Mouse (Mus musculus): ENCODE data around the gene Nyx. TPM values are rescaled to one million over a fixed set of nuclear protein-coding genes. Genes with fewer than 3 reads are reported as not detected.

The Nyx gene
- total and polyA plus RNA-seq, 2 experiments from 2014 or later = 0.21 to 0.62 TPM

DNA sequence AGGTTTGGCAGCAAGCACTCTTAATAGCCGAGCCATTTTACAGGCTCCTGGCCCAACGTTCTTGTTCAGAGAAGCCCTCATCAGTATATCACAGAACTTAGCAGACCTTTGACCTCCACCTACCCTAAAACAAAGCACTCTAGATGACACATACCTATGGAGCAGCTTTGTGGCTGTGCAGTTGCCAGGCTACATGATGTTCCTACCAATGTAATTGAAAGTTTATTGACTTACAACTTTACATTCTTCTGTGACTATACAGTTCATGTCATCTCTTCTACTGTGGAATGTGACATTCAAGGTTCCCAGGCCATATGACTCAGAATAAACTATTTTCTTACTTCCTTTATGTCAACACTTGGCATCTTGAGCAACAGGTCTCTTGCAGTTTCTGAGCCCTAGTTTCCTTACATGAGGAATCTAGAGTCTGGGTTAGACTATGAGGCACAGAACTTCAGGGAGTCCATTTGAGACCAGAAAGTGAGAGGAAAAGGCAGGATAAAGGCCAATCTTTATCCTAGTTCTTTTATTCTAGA, 2.9 kb upstream of the Nyx start:
- WGBS = 82% methylated on average over 2 of the region's 2 CpGs
- Histone ChIP-seq H3K9ac (no peak overlapping the region), H3K36me3 (ENCODE audit: insufficient read depth) (no peaks in the 10 kb centered on the region), H3K9me3 (ENCODE audit: low read length) (no peaks in the 10 kb centered on the region), H3K4me1 (ENCODE audit: insufficient read depth) (0 out of 2 replicates have a peak, but pooled peaks cover 4% of the 10 kb centered on the region), H3K4me2 (ENCODE audit: low read depth) (no peak overlapping the region), H3K4me3 (ENCODE audit: low read depth, low read length) (no peak overlapping the region), H3K27me3 (ENCODE audit: insufficient read depth, low read length) (no peaks in the 10 kb centered on the region), H3K27ac (ENCODE audit: low read depth, low read length) (no peak overlapping the region)
- no peak for TF ChIP-seq CTCF (IDR thresholded peaks at IDR 0.05; ENCODE audit: low read depth)
- no peak for DNase-seq
- no peak for ATAC-seq

DNA sequence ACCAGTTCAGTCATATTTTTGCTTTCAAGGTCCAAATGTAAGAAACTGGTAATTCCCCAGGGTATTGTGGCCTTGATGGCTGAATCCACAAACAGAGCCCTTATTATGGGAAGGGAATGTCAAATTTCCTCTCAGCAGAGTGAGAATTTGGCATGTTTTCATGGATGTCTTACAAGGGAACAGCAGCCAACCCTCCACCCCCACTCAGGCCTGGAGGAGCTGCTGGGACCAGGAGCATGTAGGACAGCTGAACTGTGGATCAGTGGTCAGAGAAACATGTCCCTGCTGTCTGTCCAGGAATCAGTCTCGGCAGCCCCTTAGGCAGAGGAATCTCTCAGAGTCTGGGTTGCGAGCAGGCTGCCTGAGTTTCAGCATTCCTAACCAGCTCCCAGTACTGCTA, 771 bp downstream of the Nyx start:
- H3K4me3 ChIP-seq (ENCODE audit: low read depth, low read length) = no peak overlapping the region
- no peak for ATAC-seq
- no peak overlapping the region for H3K4me2 ChIP-seq (ENCODE audit: low read depth)
- H3K36me3 ChIP-seq (ENCODE audit: insufficient read depth) = no peaks in the 10 kb centered on the region
- H3K27me3 ChIP-seq (ENCODE audit: insufficient read depth, low read length) = no peaks in the 10 kb centered on the region
- no peak for DNase-seq
- TF ChIP-seq CTCF (IDR thresholded peaks at IDR 0.05; ENCODE audit: low read depth) = no peak
- H3K9ac ChIP-seq = no peak overlapping the region
- 87% methylated on average over 2 of the region's 2 CpGs for WGBS
- H3K9me3 ChIP-seq (ENCODE audit: low read length) = no peaks in the 10 kb centered on the region
- no peak overlapping the region for H3K27ac ChIP-seq (ENCODE audit: low read depth, low read length)
- H3K4me1 ChIP-seq (ENCODE audit: insufficient read depth) = no peaks in the 10 kb centered on the region

DNA sequence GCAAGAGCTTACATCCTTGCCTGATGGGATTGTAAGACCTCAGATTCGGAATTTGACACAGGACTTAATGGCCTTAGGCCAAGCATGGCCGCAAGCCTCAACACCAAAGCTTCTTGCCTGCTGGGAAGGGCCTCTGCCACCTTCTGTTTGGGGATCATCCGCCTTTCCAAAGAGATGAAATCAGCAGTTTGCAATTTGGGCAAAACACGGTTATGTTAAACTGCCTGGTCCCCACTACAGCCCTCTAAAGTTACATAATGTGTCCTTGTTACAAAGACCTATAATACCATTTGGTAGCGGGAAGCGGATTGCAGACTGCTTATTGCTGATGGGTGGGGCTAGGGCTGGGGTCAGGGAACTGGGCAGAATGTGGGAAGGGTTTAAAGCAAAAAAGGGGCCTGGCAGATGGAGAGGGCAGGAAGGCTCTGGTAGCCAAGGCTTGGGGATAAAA, 1.2 kb downstream of the Nyx start:
- Histone ChIP-seq H3K27ac (ENCODE audit: low read depth, low read length) (no peak overlapping the region), H3K36me3 (ENCODE audit: insufficient read depth) (no peaks in the 10 kb centered on the region), H3K9ac (no peak overlapping the region), H3K4me1 (ENCODE audit: insufficient read depth) (no peaks in the 10 kb centered on the region), H3K27me3 (ENCODE audit: insufficient read depth, low read length) (no peaks in the 10 kb centered on the region), H3K9me3 (ENCODE audit: low read length) (no peaks in the 10 kb centered on the region), H3K4me2 (ENCODE audit: low read depth) (no peak overlapping the region), H3K4me3 (ENCODE audit: low read depth, low read length) (no peak overlapping the region)
- TF ChIP-seq CTCF (IDR thresholded peaks at IDR 0.05; ENCODE audit: low read depth) = no peak
- WGBS = 69% methylated on average over 6 of the region's 6 CpGs
- no peak for ATAC-seq
- no peak for DNase-seq

DNA sequence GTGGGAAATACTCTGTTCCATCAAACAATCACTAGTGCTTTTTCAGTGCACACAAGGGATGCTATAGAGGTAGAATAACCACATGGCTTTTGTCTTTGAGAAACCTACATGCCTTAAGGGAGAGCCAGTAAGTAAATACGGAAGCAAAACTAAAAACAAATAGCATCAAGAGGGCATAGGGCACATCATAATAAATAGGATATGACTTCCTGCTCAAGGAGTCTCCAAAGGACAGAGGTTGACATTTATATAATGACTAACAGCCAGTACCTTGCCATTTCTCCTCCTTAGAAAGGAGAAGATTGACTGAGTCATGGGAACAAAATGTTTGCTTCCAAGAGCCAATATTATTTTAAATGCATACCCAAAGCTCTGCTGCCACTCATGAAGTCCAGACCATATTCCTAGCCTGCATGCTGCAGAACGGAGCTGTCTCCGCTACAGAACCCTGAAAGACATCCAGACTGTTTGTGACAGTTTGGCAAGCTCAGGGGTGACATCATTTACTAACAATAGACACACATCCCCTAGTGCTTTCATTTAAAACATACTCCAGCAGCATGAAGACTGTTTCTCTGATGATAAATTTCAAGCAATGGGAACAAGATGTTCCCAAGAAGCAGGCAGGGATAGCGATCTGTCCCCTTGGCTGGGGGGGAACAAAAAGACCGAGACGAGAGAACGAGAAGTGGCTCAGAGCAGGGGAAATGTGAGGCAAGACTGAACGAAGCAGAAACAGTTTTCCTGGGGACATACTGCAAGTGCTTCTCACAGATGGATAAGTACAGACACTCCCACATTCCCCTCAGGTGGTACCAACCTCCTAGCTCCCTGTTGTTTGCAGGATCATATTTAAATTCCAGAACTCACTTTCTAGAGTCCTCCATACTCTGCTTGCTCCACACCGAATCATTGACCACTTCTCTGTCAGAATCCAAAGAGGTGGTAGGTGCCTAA, 3.5 kb downstream of the Nyx start:
- ATAC-seq (peak; percentile 92), DNase-seq (peak; percentile 69)
- Histone ChIP-seq H3K36me3 (ENCODE audit: insufficient read depth) (no peaks in the 10 kb centered on the region), H3K27me3 (ENCODE audit: insufficient read depth, low read length) (no peaks in the 10 kb centered on the region), H3K4me3 (ENCODE audit: low read depth, low read length) (no peak overlapping the region), H3K27ac (ENCODE audit: low read depth, low read length) (peak overlapping the region; percentile 59), H3K9me3 (ENCODE audit: low read length) (no peaks in the 10 kb centered on the region), H3K4me1 (ENCODE audit: insufficient read depth) (no peaks in the 10 kb centered on the region), H3K9ac (no peak overlapping the region), H3K4me2 (ENCODE audit: low read depth) (no peak overlapping the region)
- no peak for TF ChIP-seq CTCF (IDR thresholded peaks at IDR 0.05; ENCODE audit: low read depth)
- 60% methylated on average over 9 of the region's 9 CpGs for WGBS

DNA sequence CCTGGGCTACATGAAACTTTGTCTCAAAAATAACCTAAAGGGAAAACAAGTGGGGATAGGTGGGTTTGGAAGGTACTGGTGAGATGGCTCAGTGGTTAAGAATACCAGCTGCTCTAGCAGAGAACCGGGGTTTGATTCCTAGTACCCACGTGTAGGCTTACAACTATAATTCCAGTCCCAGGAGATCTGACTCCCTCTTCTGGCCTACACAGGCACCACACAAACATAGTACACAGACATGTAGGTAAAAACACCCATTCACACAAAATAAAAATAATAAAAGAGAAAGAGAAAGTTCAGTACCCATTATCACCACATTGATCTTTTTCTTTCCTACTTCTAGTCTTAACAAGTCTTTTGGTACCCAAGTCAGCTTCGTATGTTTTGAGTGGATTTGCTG, 6.0 kb downstream of the Nyx start:
- H3K4me1 ChIP-seq (ENCODE audit: insufficient read depth) = no peaks in the 10 kb centered on the region
- H3K9me3 ChIP-seq (ENCODE audit: low read length) = no peaks in the 10 kb centered on the region
- H3K36me3 ChIP-seq (ENCODE audit: insufficient read depth) = no peaks in the 10 kb centered on the region
- no peak for ATAC-seq
- no peak for TF ChIP-seq CTCF (IDR thresholded peaks at IDR 0.05; ENCODE audit: low read depth)
- WGBS = 77% methylated on average over 3 of the region's 3 CpGs
- H3K4me3 ChIP-seq (ENCODE audit: low read depth, low read length) = no peak overlapping the region
- DNase-seq = no peak
- H3K9ac ChIP-seq = no peak overlapping the region
- H3K27ac ChIP-seq (ENCODE audit: low read depth, low read length) = no peak overlapping the region
- H3K4me2 ChIP-seq (ENCODE audit: low read depth) = no peak overlapping the region
- no peaks in the 10 kb centered on the region for H3K27me3 ChIP-seq (ENCODE audit: insufficient read depth, low read length)

DNA sequence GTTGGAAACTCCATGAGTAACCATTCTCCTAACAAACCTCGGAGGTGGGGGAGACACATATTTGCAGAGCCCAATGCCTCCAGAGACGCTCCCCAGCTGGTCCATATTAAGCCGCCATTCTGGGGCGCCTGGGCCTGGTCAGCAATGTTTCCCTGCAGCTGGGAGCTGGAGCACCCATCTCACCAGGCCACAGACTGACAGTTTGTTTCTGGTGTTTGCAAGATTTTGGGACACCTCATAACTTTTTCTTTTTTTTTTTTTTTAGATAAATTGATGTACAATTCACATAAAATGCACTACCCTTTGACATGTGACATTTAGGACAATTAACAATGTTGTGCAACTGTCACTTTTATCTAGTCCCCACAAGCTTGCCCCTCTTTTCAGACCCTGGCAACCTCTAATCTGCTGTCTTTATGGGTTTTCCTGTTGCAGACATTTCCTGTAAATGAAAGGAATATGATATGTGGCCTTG, 6.9 kb downstream of the Nyx start:
- no peak overlapping the region for H3K27ac ChIP-seq (ENCODE audit: low read depth, low read length)
- H3K4me1 ChIP-seq (ENCODE audit: insufficient read depth) = no peaks in the 10 kb centered on the region
- H3K9ac ChIP-seq = no peak overlapping the region
- H3K27me3 ChIP-seq (ENCODE audit: insufficient read depth, low read length) = no peaks in the 10 kb centered on the region
- no peak for TF ChIP-seq CTCF (IDR thresholded peaks at IDR 0.05; ENCODE audit: low read depth)
- H3K4me2 ChIP-seq (ENCODE audit: low read depth) = no peak overlapping the region
- ATAC-seq (no peak), DNase-seq (no peak)
- no peaks in the 10 kb centered on the region for H3K36me3 ChIP-seq (ENCODE audit: insufficient read depth)
- H3K9me3 ChIP-seq (ENCODE audit: low read length) = no peaks in the 10 kb centered on the region
- H3K4me3 ChIP-seq (ENCODE audit: low read depth, low read length) = no peak overlapping the region
- 89% methylated on average over 4 of the region's 4 CpGs for whole genome bisulfite sequencing

DNA sequence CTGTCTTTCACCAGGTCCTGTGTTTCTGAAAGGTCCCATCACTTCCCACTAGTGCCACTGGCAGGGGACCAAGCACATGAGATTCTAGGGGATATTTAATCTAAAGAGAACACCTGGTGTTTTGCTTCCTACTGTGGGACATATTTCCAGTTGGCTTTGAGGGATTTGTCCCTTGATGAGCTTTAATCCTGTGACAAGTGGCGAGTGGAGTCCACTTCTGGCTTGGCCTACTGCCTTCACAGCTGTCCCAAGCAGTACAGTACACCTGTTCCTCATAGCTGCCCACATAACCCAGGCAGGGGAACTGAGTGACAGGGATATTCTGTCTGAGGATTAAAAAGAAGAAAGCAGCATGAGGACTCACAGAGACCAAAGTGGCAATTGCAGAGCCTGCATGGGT, 9.5 kb downstream of the Nyx start:
- Histone ChIP-seq H3K27me3 (ENCODE audit: insufficient read depth, low read length) (no peaks in the 10 kb centered on the region), H3K4me2 (ENCODE audit: low read depth) (no peak overlapping the region), H3K4me3 (ENCODE audit: low read depth, low read length) (no peak overlapping the region), H3K4me1 (ENCODE audit: insufficient read depth) (no peaks in the 10 kb centered on the region), H3K9ac (no peak overlapping the region), H3K9me3 (ENCODE audit: low read length) (no peaks in the 10 kb centered on the region), H3K36me3 (ENCODE audit: insufficient read depth) (no peaks in the 10 kb centered on the region), H3K27ac (ENCODE audit: low read depth, low read length) (no peak overlapping the region)
- DNase-seq (no peak), ATAC-seq (no peak)
- no peak for TF ChIP-seq CTCF (IDR thresholded peaks at IDR 0.05; ENCODE audit: low read depth)
- 41% methylated on average over 1 of the region's 1 CpGs for WGBS

Data from forebrain, postnatal 0 days (tissue).